Mouse (Mus musculus) limb, embryonic 12.5 days (tissue): ENCODE measurements at regions not wholly inside any gene's neighbourhood (a gene's known extent, or its start where the extent isn't known, plus 50 kb on each side); places are given as distances from the start of the nearest gene placed in this dataset.

ENCODE experiments used
- ATAC-seq: fragments of 200-750 bp; cut with Nextera tagmentation; 2 replicates; pipeline ENCODE4 v1.8.0; 2017; ENCODE audit warnings: low read depth, moderate TSS enrichment; ENCODE audit not compliant: insufficient number of reproducible peaks, insufficient read depth, low FRiP score, low TSS enrichment
- H3K27ac ChIP-seq: fragments of 300-500 bp; sonication (generic); 2 replicates; pipeline ENCODE4 v1.5.1; 2016; ENCODE audit warnings: mild to moderate bottlenecking, moderate library complexity
- H3K27me3 ChIP-seq: fragments of 300-500 bp; sonication (generic); 2 replicates; pipeline ENCODE4 v1.6.1; 2016; ENCODE audit warnings: mild to moderate bottlenecking, moderate library complexity
- H3K36me3 ChIP-seq: fragments of 300-500 bp; sonication (generic); 2 replicates; pipeline ENCODE4 v1.6.1; 2016; ENCODE audit warnings: mild to moderate bottlenecking, moderate library complexity
- H3K4me1 ChIP-seq: fragments of 300-500 bp; sonication (generic); replicated peaks from 2 replicates; pipeline ENCODE4 v1.6.1; 2016
- H3K4me2 ChIP-seq: fragments of 300-500 bp; sonication (generic); 2 replicates; pipeline ENCODE4 v1.6.1; 2016; ENCODE audit warnings: mild to moderate bottlenecking, moderate library complexity
- H3K4me3 ChIP-seq: fragments of 300-500 bp; sonication (generic); replicated peaks from 2 replicates; pipeline ENCODE4 v1.5.1; 2016; ENCODE audit warnings: mild to moderate bottlenecking
- H3K9ac ChIP-seq: fragments of 300-500 bp; sonication (generic); replicated peaks from 2 replicates; pipeline ENCODE4 v1.6.1; 2016; ENCODE audit warnings: mild to moderate bottlenecking, moderate library complexity
- H3K9me3 ChIP-seq: fragments of 300-500 bp; sonication (generic); 2 replicates; pipeline ENCODE4 v1.6.1; 2016; ENCODE audit warnings: mild to moderate bottlenecking, moderate library complexity
- WGBS: fragments of 180-500 bp; shearing (Covaris S2); methylation state at CpG from one replicate; pipeline ENCODE4 v1.1.7; 2016; 5-methylcytosine and 5-hydroxymethylcytosine counted together

GRCm38 (mm10) chr10:122613281-122613680, 65.3 kb upstream of the Ppm1h start:
- Histone ChIP-seq H3K4me3 (no peak overlapping the region), H3K9me3 (no peaks in the 10 kb centered on the region), H3K27ac (no peak overlapping the region), H3K36me3 (no peaks in the 10 kb centered on the region), H3K9ac (no peak overlapping the region), H3K27me3 (no peaks in the 10 kb centered on the region), H3K4me1 (peaks cover 17% of the 10 kb centered on the region; the same call in 1 of the 2 replicates), H3K4me2 (no peak overlapping the region)
- ATAC-seq, result no peak
- 63% methylated on average over 2 of the region's 2 CpGs for WGBS

DNA sequence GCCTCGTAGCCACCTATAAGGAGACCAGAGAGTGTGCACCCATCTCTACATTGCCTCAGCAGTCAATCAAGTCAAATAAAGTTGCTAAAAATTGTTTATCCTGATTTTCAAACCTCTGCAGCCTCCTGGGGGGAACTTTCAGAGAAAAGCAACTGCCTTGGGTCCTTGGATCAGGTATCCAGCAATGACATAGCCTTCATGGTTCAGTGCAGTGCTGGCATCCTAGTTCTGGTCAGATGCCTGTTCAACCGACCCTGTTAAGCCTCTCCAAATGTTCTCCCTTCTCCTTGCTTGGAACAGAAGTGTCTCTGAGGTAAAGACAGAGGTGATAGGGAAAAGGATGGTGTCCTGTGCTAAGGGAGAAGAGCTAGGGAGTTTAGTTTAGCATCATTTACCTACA, 64.7 kb upstream of the Ppm1h start:
- Histone ChIP-seq H3K4me2 (no peak overlapping the region), H3K36me3 (no peaks in the 10 kb centered on the region), H3K4me3 (no peak overlapping the region), H3K27me3 (no peaks in the 10 kb centered on the region), H3K27ac (no peak overlapping the region), H3K9ac (no peak overlapping the region), H3K9me3 (no peaks in the 10 kb centered on the region), H3K4me1 (peaks cover 17% of the 10 kb centered on the region; the same call in 1 of the 2 replicates)
- WGBS, result 62% methylated on average over 2 of the region's 2 CpGs
- no peak for ATAC-seq

DNA sequence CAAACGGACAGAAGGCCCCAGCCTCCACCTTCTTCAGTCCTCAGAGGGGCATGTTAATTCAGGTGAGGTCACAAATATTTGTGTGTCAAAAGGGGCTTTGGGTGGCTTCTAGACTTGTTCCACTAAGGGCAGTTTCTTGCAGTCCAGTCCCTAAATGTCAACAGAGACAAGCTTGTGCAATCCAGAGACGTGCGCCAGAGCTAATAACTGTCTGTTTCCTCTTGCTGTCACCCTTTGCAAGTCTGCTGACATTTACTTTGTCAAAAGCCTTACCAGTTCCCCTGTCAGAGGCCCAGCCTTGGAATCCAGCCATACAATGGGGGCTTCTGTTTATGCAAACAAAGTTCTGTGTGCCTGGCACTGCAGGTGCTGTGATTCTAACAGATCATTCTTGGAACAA, 63.8 kb upstream of the Ppm1h start:
- no peak overlapping the region for H3K4me3 ChIP-seq
- no peak for ATAC-seq
- H3K4me1 ChIP-seq, result peaks cover 20% of the 10 kb centered on the region; the same call in 1 of the 2 replicates
- H3K36me3 ChIP-seq, result no peaks in the 10 kb centered on the region
- H3K27ac ChIP-seq, result no peak overlapping the region; the same call in 1 of the 2 replicates
- no peaks in the 10 kb centered on the region for H3K27me3 ChIP-seq
- H3K4me2 ChIP-seq, result no peak overlapping the region
- no peak overlapping the region for H3K9ac ChIP-seq
- WGBS, result 69% methylated on average over 3 of the region's 3 CpGs
- no peaks in the 10 kb centered on the region for H3K9me3 ChIP-seq

DNA sequence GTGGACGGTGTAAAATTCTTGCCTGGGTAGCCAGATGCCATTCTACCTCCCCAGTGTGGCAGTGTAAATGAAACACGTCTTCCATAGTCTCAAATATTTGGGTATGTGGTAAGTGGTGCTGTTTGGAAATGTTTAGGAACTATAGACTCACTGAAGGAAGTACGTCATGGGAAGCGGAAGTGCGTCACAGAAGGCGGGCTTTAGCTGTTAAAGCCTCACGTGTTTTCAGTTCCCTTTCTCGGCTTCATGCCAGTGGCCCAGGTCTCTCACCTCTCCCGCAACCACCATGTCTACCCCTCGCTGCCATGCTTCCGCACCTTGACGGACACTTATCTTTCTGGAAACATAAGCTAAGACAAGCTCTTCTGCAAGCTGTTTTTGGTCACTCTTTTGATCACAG, 62.9 kb upstream of the Ppm1h start:
- Histone ChIP-seq H3K9ac (no peak overlapping the region), H3K27ac (no peak overlapping the region), H3K27me3 (no peaks in the 10 kb centered on the region), H3K36me3 (no peaks in the 10 kb centered on the region), H3K4me2 (no peak overlapping the region), H3K9me3 (no peaks in the 10 kb centered on the region), H3K4me1 (peaks cover 21% of the 10 kb centered on the region; the same call in 1 of the 2 replicates), H3K4me3 (no peak overlapping the region)
- 91% methylated on average over 12 of the region's 12 CpGs for WGBS
- no peak for ATAC-seq

DNA sequence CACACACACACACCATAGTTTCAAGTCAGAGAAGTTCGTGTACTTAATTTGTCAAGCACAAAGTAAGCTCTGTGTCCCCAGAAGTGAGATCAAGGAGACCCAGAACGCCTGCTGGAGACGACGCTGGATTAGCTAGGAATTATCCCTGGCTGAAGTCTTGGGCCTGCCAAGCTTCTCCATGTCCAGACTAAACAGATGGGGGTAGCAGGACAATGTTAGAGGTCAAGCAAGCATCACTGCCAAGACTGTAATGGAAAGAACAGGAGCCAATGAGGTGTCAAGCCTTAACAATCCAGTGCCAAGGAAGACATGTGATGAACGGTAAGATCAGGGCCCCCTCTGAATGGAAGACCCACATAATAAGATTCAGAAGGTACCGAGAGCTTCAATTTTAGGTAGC, 62.2 kb upstream of the Ppm1h start:
- H3K4me3 ChIP-seq, result no peak overlapping the region

GRCm38 (mm10) chr10:122618854-122619253, 59.7 kb upstream of the Ppm1h start:
- 74% methylated on average over 3 of the region's 3 CpGs for WGBS
- H3K4me3 ChIP-seq, result no peak overlapping the region
- H3K27ac ChIP-seq, result no peak overlapping the region

More for the DNA sequence above, 62.2 kb upstream of the Ppm1h start:
- WGBS, result 66% methylated on average over 6 of the region's 6 CpGs
- Histone ChIP-seq H3K9me3 (no peaks in the 10 kb centered on the region), H3K27ac (no peak overlapping the region), H3K4me2 (no peak overlapping the region), H3K36me3 (no peaks in the 10 kb centered on the region), H3K27me3 (no peaks in the 10 kb centered on the region), H3K9ac (no peak overlapping the region), H3K4me1 (peaks cover 21% of the 10 kb centered on the region; the same call in 1 of the 2 replicates)
- ATAC-seq, result no peak

GRCm38 (mm10) chr10:122619406-122620116, 59.0 kb upstream of the Ppm1h start:
- Histone ChIP-seq H3K36me3 (no peaks in the 10 kb centered on the region), H3K4me3 (no peak overlapping the region), H3K4me1 (0 out of 2 replicates have a peak, but pooled peaks cover 10% of the 10 kb centered on the region), H3K9me3 (0 out of 2 replicates have a peak, but pooled peaks cover 5% of the 10 kb centered on the region), H3K27me3 (no peaks in the 10 kb centered on the region), H3K4me2 (no peak overlapping the region), H3K27ac (no peak overlapping the region), H3K9ac (no peak overlapping the region)
- 61% methylated on average over 16 of the region's 16 CpGs for WGBS
- no peak for ATAC-seq

More at GRCm38 (mm10) chr10:122618854-122619253, 59.7 kb upstream of the Ppm1h start:
- Histone ChIP-seq H3K36me3 (no peaks in the 10 kb centered on the region), H3K4me2 (no peak overlapping the region), H3K4me1 (0 out of 2 replicates have a peak, but pooled peaks cover 12% of the 10 kb centered on the region), H3K27me3 (no peaks in the 10 kb centered on the region), H3K9me3 (0 out of 2 replicates have a peak, but pooled peaks cover 5% of the 10 kb centered on the region), H3K9ac (no peak overlapping the region)
- no peak for ATAC-seq
